ENCODE assay signal across 14 mouse cellular contexts in genomic region chr10:84998225-84998579, GRCm38 (mm10).
"Had no signal": no experiment of that assay in that cellular context is flagged by ENCODE, and none has a peak within 500 bp of the region (broad histone marks: within the 10 kb centered on the region; RNA-seq: fewer than 3 reads in every experiment).

No protein-coding gene starts in this region.

- H3K36me3 ChIP-seq: intestine, embryonic 15.5 days had no signal

- H3K27me3 ChIP-seq: intestine, embryonic 15.5 days; kidney, embryonic 15.5 days; liver, embryonic 13.5 days; lung, embryonic 15.5 days; megakaryocyte, embryonic 14.5 days had no signal

- H3K4me3 ChIP-seq: intestine, embryonic 15.5 days; kidney, embryonic 15.5 days; liver, embryonic 13.5 days; lung, embryonic 15.5 days; megakaryocyte, embryonic 14.5 days had no signal

- H3K9me3 ChIP-seq: intestine, embryonic 15.5 days; kidney, embryonic 15.5 days; liver, embryonic 13.5 days; lung, embryonic 15.5 days; megakaryocyte, embryonic 14.5 days had no signal

- H3K4me2 ChIP-seq: intestine, embryonic 15.5 days; kidney, embryonic 15.5 days; liver, embryonic 13.5 days; lung, embryonic 15.5 days had no signal

- ATAC-seq: intestine, embryonic 15.5 days; liver, postnatal 0 days had no signal

- H3K9ac ChIP-seq: intestine, embryonic 15.5 days; kidney, embryonic 15.5 days; liver, embryonic 13.5 days; liver, postnatal 0 days; lung, embryonic 15.5 days had no signal

- DNase-seq: kidney, adult 2 months; kidney, postnatal 14 days; layer of hippocampus, postnatal 36 days; liver; liver, embryonic 13.5 days; liver, postnatal 0 days; lung, postnatal 14 days; thymus, postnatal 4 days had no signal

- H3K4me1 ChIP-seq: intestine, embryonic 15.5 days; kidney, embryonic 15.5 days; lung, embryonic 15.5 days had no signal

- H3K27ac ChIP-seq: intestine, embryonic 15.5 days; kidney, embryonic 15.5 days; liver, embryonic 13.5 days; lung, embryonic 15.5 days; macrophage; stomach, postnatal 0 days had no signal
